Mouse (Mus musculus) intestine, postnatal 0 days (tissue): ENCODE measurements around the gene Map3k1. TPM values are rescaled to one million over a fixed set of nuclear protein-coding genes. Genes with fewer than 3 reads are reported as not detected.
A peak's percentile ranks its signal among the peaks of the same experiment; 100 is the strongest.

Experiments used
- ATAC-seq: fragments of 200-750 bp; cut with Nextera tagmentation; 2 replicates; pipeline ENCODE4 v1.8.0; 2017; ENCODE audit warnings: mild to moderate bottlenecking, moderate TSS enrichment, moderate library complexity
- H3K27ac ChIP-seq: fragments of 300-500 bp; sonication (generic); 2 replicates; pipeline ENCODE4 v1.5.1; 2014; ENCODE audit warnings: mild to moderate bottlenecking, low read depth, low read length, moderate library complexity
- H3K27me3 ChIP-seq: fragments of 300-500 bp; sonication (generic); replicated peaks from 2 replicates; pipeline ENCODE4 v1.6.1; 2014; ENCODE audit warnings: low read length, mixed read lengths; ENCODE audit not compliant: control insufficient read depth, insufficient read depth
- H3K36me3 ChIP-seq: fragments of 300-500 bp; sonication (generic); 2 replicates; pipeline ENCODE4 v1.6.1; 2014; ENCODE audit warnings: mild to moderate bottlenecking, moderate library complexity; ENCODE audit not compliant: control insufficient read depth, insufficient read depth
- H3K4me1 ChIP-seq: fragments of 300-500 bp; sonication (generic); replicated peaks from 2 replicates; pipeline ENCODE4 v1.6.1; 2014; ENCODE audit warnings: antibody characterized with exemption, low read length, mixed read lengths; ENCODE audit not compliant: control insufficient read depth, insufficient read depth
- H3K4me2 ChIP-seq: fragments of 300-500 bp; sonication (generic); replicated peaks from 2 replicates; pipeline ENCODE4 v1.6.1; 2014; ENCODE audit warnings: low read depth, mild to moderate bottlenecking, moderate library complexity
- H3K4me3 ChIP-seq: fragments of 300-500 bp; sonication (generic); 2 replicates; pipeline ENCODE4 v1.5.1; 2014; ENCODE audit warnings: low read depth, low read length
- H3K9ac ChIP-seq: fragments of 300-500 bp; sonication (generic); 2 replicates; pipeline ENCODE4 v1.6.1; 2014; ENCODE audit warnings: mild to moderate bottlenecking, low read depth, low read length
- H3K9me3 ChIP-seq: fragments of 300-500 bp; sonication (generic); 2 replicates; pipeline ENCODE4 v1.6.1; 2016; ENCODE audit warnings: mixed run types; ENCODE audit not compliant: control insufficient read depth
- CTCF ChIP-seq: sonication (generic); IDR thresholded peaks from 2 replicates; pipeline ENCODE4 v1.5.1; 2016; ENCODE audit warnings: low read depth, mild to moderate bottlenecking, control low read depth, antibody characterized with exemption, moderate library complexity
- WGBS: fragments of 180-500 bp; shearing (Covaris S2); extraction: QIAGEN DNeasy Blood & Tissue Kit; methylation state at CpG from one replicate; pipeline ENCODE4 v1.1.7; 2014; 5-methylcytosine and 5-hydroxymethylcytosine counted together
- polyA plus RNA-seq: library from polyadenylated mRNA; unstranded; fragments of >200 nt; fragmentation: Nextera tagmentation; extraction: Ambion mirVana; gene quantifications from 2 replicates; pipeline ENCODE4 v1.2.1, GENCODE M21; 2015

Map3k1 gene
- polyA plus RNA-seq, 1 experiment from 2014 or later, result 11.8 TPM

DNA sequence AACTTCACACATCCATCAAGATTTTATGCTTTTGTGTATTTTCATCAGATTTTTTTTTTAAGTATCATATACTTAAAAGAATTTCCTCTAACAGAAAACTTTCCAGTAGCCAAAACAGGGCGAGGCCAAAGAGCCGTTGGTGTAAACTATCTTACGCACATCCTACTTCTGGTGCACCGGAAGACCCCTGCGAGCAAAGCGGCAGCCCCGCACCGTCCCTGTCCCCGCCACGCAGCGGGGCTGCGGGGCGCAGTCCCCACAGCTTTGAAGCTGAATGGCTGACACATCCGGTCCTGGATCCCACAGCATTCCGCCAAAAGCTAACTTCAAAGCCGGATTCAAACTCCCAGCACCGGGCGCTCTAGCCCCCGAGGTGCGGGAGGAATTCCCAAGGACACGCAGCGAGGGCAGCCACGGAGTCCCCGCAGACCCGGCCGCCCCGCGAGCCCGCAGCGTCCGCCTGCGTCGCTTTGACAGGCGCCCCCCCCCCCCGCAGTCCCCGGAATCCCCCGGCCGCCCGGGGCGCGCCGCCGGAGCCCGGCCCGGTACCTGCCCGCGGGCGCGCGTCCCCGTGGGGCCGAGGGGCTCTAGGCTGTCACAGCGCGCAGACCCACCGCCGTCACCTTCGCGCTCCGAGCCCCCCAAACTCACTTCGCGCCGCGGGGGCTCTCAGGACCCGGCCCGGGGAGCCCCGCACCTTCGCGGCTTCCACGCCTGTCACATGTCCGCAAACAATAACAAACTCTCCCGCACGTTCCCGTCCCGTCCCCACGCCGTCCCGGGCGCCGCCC is 1.0 kb downstream of the Map3k1 start:
- Histone ChIP-seq H3K27me3 (no peaks in the 10 kb centered on the region), H3K4me1 (peaks cover 4% of the 10 kb centered on the region), H3K36me3 (no peaks in the 10 kb centered on the region), H3K4me3 (peak overlapping the region; percentile 99), H3K9me3 (no peaks in the 10 kb centered on the region), H3K27ac (peak overlapping the region; percentile 99), H3K9ac (peak overlapping the region; percentile 97), H3K4me2 (peak overlapping the region; percentile 88)
- peak; percentile 0; the same call in 1 of the 2 replicates for ATAC-seq
- WGBS, result under 1% methylated on average over 60 of the region's 79 CpGs
- TF ChIP-seq CTCF, result no peak

DNA sequence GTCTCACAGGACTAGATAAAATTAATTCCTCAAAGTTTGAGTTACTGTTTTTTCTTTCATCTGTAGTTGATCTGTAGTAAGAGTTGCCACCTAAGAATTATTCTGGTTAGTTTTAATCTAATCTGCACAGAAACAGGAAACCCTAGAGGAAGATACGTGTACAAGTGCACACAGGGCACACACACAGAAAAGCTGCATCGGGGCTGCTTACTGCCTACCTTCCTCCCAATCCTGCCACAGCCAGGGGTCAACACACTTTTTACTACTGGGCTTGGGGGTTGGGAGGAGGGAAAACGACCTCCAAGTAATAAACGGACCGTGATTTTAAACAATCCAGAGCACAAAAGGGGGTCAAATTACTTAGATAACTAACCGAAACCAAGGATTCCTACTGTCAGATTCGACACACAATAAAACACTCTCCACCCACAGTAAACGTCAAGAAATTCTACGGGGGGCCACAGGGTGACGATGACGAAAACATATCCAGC is 1.6 kb downstream of the Map3k1 start:
- WGBS, result under 1% methylated on average over 11 of the region's 11 CpGs
- no peaks in the 10 kb centered on the region for H3K27me3 ChIP-seq
- no peak for ATAC-seq
- peak overlapping the region; percentile 97 for H3K9ac ChIP-seq
- peak overlapping the region; percentile 99 for H3K4me3 ChIP-seq
- peaks cover 6% of the 10 kb centered on the region for H3K4me1 ChIP-seq
- H3K27ac ChIP-seq, result peak overlapping the region; percentile 99
- no peaks in the 10 kb centered on the region for H3K9me3 ChIP-seq
- peak; percentile 11; the same call in 1 of the 2 replicates for TF ChIP-seq CTCF
- H3K36me3 ChIP-seq, result no peaks in the 10 kb centered on the region
- H3K4me2 ChIP-seq, result peak overlapping the region; percentile 88

DNA sequence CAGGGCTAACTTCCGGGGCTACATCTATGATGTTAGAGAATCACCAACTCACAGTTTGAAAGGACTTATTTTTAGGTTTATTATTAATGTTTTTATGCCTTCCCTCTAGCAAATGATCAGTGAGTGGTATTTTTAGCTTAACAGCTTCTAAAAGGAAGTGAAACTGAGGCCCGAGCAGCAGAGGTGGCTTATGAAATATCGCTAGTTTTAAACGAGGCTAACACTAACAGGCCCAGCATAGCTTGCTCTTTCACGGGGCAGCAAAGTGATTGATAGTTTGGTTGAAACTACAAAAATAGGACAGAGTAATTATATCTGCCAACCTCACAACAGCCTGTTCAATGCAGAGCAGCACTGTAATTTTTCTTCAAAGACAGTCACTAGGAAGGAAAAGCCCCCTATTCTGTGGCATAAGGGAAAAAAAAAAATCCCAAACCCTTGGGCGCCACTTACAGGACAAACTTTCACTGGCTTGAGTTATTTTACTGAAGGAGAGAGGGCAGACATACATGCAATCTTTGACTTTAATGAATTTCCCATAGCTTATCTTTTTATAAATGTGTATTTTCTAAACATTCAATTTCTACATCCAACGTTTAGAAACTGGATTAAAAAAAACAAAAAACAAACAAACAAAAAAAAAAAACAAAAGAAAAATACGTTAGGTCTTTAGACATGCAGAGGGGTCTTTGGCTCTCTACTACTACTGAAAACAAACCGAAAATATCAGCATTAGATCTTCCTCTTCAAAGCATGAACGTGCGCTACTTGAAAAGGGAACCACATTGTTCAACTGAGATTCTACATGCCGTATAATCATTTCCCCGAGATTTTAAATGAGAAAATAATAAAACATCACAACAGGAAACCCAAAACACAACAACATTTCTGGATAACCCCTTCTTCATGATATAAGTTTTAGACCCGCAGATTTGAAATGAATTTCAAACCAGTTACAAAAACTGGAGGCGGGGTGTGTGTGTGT is 2.8 kb downstream of the Map3k1 start:
- H3K4me1 ChIP-seq, result peaks cover 8% of the 10 kb centered on the region
- peak overlapping the region; percentile 99 for H3K4me3 ChIP-seq
- peak; percentile 61 for TF ChIP-seq CTCF
- peak overlapping the region; percentile 88 for H3K4me2 ChIP-seq
- H3K36me3 ChIP-seq, result no peaks in the 10 kb centered on the region
- 20% methylated on average over 15 of the region's 15 CpGs for WGBS
- H3K9me3 ChIP-seq, result no peaks in the 10 kb centered on the region
- peak overlapping the region; percentile 73 for H3K27ac ChIP-seq
- no peaks in the 10 kb centered on the region for H3K27me3 ChIP-seq
- ATAC-seq, result no peak
- no peak overlapping the region for H3K9ac ChIP-seq

DNA sequence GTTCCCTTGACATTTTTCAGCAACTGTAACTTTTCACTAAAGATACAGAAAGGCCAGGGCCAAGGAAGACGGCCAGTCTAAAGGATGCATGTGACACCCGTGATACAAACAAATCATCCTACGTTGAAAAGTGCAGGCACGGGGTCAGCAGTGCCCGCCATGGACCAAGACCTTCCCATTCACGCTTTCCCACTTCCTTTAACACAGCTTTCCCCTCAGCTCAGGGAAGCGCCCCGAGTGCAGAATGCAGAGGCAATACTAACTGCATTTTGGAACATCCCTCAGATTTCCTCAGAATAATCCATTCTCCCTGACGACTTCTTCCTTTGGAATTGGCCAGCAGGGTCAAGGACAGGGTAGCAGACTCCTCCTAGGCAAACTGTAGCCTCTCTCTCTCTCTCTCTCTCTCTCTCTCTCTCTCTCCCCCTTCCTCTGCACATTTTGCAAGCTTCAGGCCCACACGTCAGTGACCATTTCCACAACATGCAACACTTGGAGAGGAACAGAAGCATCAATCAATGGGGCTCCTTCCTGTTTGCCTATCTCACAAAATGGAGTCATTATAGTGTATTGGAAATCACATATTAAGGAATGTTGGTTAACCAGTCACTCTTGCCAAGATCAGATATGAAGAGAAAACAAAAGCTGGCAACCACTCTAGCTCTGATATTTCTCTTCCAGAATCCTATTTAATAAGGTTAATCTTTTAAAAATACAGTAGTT is 3.7 kb downstream of the Map3k1 start:
- Histone ChIP-seq H3K4me3 (no peak overlapping the region), H3K36me3 (no peaks in the 10 kb centered on the region), H3K27ac (peak overlapping the region; percentile 73), H3K9me3 (no peaks in the 10 kb centered on the region), H3K4me2 (peak overlapping the region; percentile 53), H3K9ac (no peak overlapping the region), H3K27me3 (no peaks in the 10 kb centered on the region), H3K4me1 (peaks cover 8% of the 10 kb centered on the region)
- WGBS, result 18% methylated on average over 10 of the region's 10 CpGs
- TF ChIP-seq CTCF, result no peak
- ATAC-seq, result no peak

DNA sequence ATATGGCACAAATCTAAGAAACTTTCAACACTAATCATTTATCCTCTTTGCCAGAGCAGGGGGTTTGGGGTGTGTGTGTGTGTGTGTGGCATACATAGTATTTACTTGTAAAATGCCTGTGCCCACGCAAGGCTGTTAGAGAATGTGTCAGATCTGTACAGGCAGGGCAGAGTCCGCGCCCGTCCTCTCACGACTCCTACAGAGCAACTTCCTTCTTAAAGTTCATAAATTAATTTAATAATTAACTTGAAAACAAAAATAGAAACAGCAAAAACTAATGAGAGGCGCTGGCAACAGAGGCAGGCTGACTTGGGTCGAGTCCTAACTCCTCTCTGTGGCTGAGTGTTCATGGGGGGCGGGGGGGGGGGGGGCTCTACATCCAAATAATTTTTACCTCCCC is 4.6 kb downstream of the Map3k1 start:
- Histone ChIP-seq H3K27ac (peak overlapping the region; percentile 73), H3K36me3 (no peaks in the 10 kb centered on the region), H3K9ac (no peak overlapping the region), H3K4me1 (peaks cover 8% of the 10 kb centered on the region), H3K4me2 (peak overlapping the region; percentile 53), H3K27me3 (no peaks in the 10 kb centered on the region), H3K9me3 (no peaks in the 10 kb centered on the region), H3K4me3 (peak overlapping the region; percentile 16; the same call in 1 of the 2 replicates)
- ATAC-seq, result peak; percentile 48
- 18% methylated on average over 8 of the region's 8 CpGs for WGBS
- no peak for TF ChIP-seq CTCF
